In genomic region chr11:105028744-105029348, GRCm38 (mm10) we compare ENCODE assay signal across 13 mouse cellular contexts. TPM values are rescaled to one million over a fixed set of nuclear protein-coding genes. Genes with fewer than 3 reads are reported as not detected.
DNase-seq lines count a peak whose midpoint lies in the region; ATAC-seq and TF ChIP-seq lines count a peak whose summit lies in the region.
"Had no signal": no experiment of that assay in that cellular context is flagged by ENCODE, and none has a peak within 500 bp of the region (broad histone marks: within the 10 kb centered on the region; RNA-seq: fewer than 3 reads in every experiment).

No protein-coding gene starts in this region.

- ATAC-seq in heart, embryonic 12.5 days (ENCODE audit: insufficient number of reproducible peaks, low FRiP score) = peak; percentile 84
- ATAC-seq in G1E (ENCODE audit: extremely low read depth, insufficient number of reproducible peaks, low FRiP score, poor library complexity, severe bottlenecking) = peak; percentile 83
- ATAC-seq in megakaryocyte progenitor cell, adult 5-6 weeks (replicated peaks; ENCODE audit: poor library complexity) = peak; percentile 85

- no peak overlapping the region for H3K27ac ChIP-seq in heart, embryonic 12.5 days (ENCODE audit: poor library complexity, severe bottlenecking)
- H3K27ac ChIP-seq: embryonic facial prominence, embryonic 15.5 days; heart, adult 2 months; limb, embryonic 12.5 days had no signal

- DNase-seq in heart, postnatal 4 days = no peak
- peak; percentile 19 for DNase-seq in G1E (ENCODE audit: low spot score)
- peak; percentile 10 for DNase-seq in fibroblast of lung, adult 2 months (ENCODE audit: low read depth)
- DNase-seq in neural tube, embryonic 10.5 days (ENCODE audit: extremely low spot score, low spot score) = no peak
- no peak for DNase-seq in cerebellum, adult 18-20 months
- no peak for DNase-seq in kidney, adult 8-10 months
- DNase-seq: kidney, postnatal 14 days had no signal

- H3K9me3 ChIP-seq in heart, embryonic 12.5 days (replicated peaks) = no peaks in the 10 kb centered on the region
- no peaks in the 10 kb centered on the region for H3K9me3 ChIP-seq in G1E (replicated peaks)
- H3K9me3 ChIP-seq: embryonic facial prominence, embryonic 15.5 days; limb, embryonic 12.5 days had no signal

- no peak overlapping the region for H3K9ac ChIP-seq in heart, embryonic 12.5 days
- H3K9ac ChIP-seq: embryonic facial prominence, embryonic 15.5 days; limb, embryonic 12.5 days had no signal

- WGBS in heart, embryonic 12.5 days = 21% methylated on average over 6 of the region's 6 CpGs

- H3K4me2 ChIP-seq in heart, embryonic 12.5 days = peak overlapping the region; percentile 17; the same call in 1 of the 2 replicates
- H3K4me2 ChIP-seq: embryonic facial prominence, embryonic 15.5 days; limb, embryonic 12.5 days had no signal

- H3K27me3 ChIP-seq in heart, embryonic 12.5 days (replicated peaks) = no peaks in the 10 kb centered on the region
- H3K27me3 ChIP-seq in G1E (ENCODE audit: insufficient read depth, low read length) = peaks cover 15% of the 10 kb centered on the region
- H3K27me3 ChIP-seq: embryonic facial prominence, embryonic 15.5 days; limb, embryonic 12.5 days had no signal

- H3K4me1 ChIP-seq in heart, embryonic 12.5 days (replicated peaks) = peaks cover 17% of the 10 kb centered on the region
- H3K4me1 ChIP-seq in G1E (ENCODE audit: insufficient read depth, low read depth, low read length) = peaks cover 28% of the 10 kb centered on the region
- H3K4me1 ChIP-seq: embryonic facial prominence, embryonic 15.5 days; limb, embryonic 12.5 days had no signal

- no peaks in the 10 kb centered on the region for H3K36me3 ChIP-seq in heart, embryonic 12.5 days
- H3K36me3 ChIP-seq in G1E (replicated peaks) = no peaks in the 10 kb centered on the region
- H3K36me3 ChIP-seq: embryonic facial prominence, embryonic 15.5 days; limb, embryonic 12.5 days had no signal

- TF ChIP-seq CTCF in G1E (IDR thresholded peaks at IDR 0.05; ENCODE audit: low read depth, low read length) = no peak

- H3K4me3 ChIP-seq in heart, embryonic 12.5 days = no peak overlapping the region
- peak overlapping the region; percentile 56; the same call in 1 of the 2 replicates for H3K4me3 ChIP-seq in G1E (ENCODE audit: low read depth, low read length)
- H3K4me3 ChIP-seq: embryonic facial prominence, embryonic 15.5 days; heart, adult 2 months; limb, embryonic 12.5 days had no signal

RNA-seq across cellular contexts. Expression of gene Efcab3, which starts 34.5 kb away (rescaled TPM):
- polyA plus RNA-seq in heart, embryonic 12.5 days (2016; fragmentation: Nextera tagmentation; extraction: Ambion mirVana) = not detected in 2 replicates
- total RNA-seq in heart, postnatal 4 days (2021) = not detected
- total RNA-seq in G1E (2014; fragmentation: Nextera tagmentation) (0.39 TPM in 1 of 2 replicates, not detected in the other), G1E (2017) (not detected in 2 replicates)
- not detected in 2 replicates for polyA plus RNA-seq in G1E (2012)
- total RNA-seq in megakaryocyte progenitor cell, adult 5-6 weeks (2015) = not detected in 2 replicates
- not detected in 2 replicates for total RNA-seq in megakaryocyte progenitor cell, adult 5-6 weeks (2017)
- total RNA-seq: heart, adult 2 months; midbrain, postnatal 0 days had no signal
- polyA plus RNA-seq: embryonic facial prominence, embryonic 15.5 days; heart, adult 2 months; limb, embryonic 12.5 days; midbrain, postnatal 0 days had no signal

Comparison
In these comparisons a context has a peak if more than half of its experiments do, and no peak if none do; other contexts are left out.
1. DNase-seq: peak in G1E (single experiment) and fibroblast of lung, adult 2 months (single experiment); none in heart, postnatal 4 days (single experiment), neural tube, embryonic 10.5 days (single experiment), cerebellum, adult 18-20 months (0 of 2) and kidney, adult 8-10 months (0 of 2).
2. Peak in every context shown above with its lines, with median percentiles within 50 percentile points of each other: ATAC-seq.